Mouse (Mus musculus) MEL-GATA-1-ER (cell line): ENCODE data around the gene Copg1.

Source experiments
- DNase-seq: peaks from one replicate; pipeline ENCODE4 v3.0.0-alpha.2; 2012; ENCODE audit warnings: low read depth; ENCODE audit errors: extremely low read depth

Gene Copg1

DNA sequence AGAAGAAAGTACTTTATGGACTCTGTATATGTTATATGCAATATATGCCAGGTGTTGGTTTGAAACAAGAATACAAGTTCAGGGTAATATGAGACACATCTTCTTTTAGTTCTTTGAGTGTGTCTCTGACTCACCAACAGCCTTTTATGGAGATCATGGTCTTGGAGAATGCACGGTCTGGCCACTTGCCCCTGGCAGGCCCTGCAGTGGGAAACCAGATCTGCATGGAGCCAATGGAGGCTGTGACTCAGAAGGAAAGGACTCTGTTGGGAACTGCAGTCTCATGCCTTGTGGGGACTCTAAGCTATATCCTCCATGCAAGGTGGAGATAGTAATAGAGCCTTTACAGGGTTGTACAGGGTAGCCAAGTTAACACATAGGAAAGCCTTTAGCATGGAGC, 12.5 kb upstream of the Copg1 start:
- no peak for DNase-seq

DNA sequence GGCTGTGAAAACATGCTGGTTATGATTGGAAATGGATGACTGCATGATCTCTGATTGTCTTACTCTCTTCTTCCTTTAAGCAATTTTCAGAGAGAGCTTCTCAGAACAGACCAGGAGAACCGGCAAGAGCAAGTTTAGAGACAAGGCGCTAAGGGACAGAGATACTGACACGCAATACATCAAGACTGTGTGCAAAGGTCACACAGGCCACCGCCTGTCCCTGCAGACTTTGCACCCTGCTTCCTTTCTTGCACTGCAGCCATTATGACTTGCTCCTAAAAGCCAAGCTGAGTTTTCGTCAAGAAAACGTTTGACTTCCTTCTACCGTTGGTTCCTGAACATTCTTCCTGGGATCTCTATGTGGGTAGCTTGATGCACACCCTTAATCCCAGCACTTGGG, 12.1 kb upstream of the Copg1 start:
- DNase-seq = no peak

DNA sequence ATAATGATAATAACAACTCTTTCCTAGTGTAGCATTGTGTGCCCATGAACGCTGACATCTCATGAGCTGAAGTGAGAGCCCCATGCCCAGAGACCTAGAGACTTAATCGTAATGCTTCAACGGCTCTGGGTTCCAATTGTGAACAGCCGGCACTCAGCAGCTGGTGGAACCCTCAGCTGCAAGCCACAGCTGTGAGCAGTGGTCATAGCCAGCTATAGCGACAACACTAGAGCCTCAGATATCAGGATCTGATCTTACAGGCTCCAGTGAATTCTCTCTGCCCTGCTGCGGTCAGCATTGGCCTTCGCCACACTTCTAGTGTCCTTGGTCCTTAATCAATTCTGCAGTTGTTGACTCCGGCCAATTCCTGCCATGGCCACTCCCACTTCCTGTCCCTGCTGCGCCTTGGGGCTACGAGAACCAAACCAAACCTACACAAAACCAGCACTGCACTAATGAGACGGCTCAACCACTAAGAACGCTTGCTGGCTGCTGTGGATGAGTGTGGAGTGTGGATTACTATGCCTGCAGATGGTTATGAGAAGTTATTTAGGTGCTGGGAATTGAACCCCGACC, 11.5 kb upstream of the Copg1 start:
- no peak for DNase-seq

DNA sequence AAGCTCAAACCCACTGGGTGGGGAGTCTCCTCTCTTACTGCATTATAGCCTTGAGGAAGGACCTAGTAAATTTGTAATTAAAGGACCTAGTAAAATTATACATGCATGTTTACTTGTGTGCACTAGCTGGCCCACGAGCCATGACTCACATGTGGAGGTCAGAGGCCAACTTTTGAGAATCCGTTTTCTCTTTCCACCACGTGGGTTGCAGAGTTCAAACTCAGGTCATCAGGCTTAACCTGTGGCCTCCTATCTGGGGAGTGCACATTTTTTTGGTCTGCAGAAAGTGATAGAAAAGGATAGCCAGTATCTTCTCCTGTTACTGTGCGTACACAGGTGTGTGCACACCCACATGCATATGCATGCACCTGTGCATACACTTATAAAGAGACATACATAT, 8.6 kb upstream of the Copg1 start:
- DNase-seq = no peak

- DNase-seq = no peak
These were observed 8.0 kb upstream of the Copg1 start for GRCm38 (mm10) chr6:87879628-87880027.

- DNase-seq = no peak
These were observed 5.4 kb upstream of the Copg1 start for GRCm38 (mm10) chr6:87882221-87882620.

DNA sequence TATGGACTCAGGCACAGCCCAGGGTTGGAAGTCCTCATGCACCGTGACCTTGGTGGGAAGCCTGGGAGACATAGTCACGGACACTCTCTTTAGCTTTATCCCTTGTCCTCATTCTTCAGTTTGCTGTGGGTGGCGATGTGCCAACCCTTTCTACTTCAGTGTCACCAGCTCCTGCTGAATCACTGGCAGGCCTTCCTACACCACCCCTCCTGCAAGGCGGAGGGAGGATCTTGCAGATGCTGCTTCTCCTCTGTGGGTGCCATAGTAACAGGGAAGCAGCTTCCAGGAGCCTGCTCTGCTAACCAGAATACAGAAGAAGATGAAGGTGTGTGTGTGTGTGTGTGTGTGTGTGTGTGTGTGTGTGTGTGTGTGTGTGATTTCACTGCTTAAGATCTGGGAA, 4.8 kb upstream of the Copg1 start:
- no peak for DNase-seq

GRCm38 (mm10) chr6:87886721-87887120, 893 bp upstream of the Copg1 start:
- no peak for DNase-seq

DNA sequence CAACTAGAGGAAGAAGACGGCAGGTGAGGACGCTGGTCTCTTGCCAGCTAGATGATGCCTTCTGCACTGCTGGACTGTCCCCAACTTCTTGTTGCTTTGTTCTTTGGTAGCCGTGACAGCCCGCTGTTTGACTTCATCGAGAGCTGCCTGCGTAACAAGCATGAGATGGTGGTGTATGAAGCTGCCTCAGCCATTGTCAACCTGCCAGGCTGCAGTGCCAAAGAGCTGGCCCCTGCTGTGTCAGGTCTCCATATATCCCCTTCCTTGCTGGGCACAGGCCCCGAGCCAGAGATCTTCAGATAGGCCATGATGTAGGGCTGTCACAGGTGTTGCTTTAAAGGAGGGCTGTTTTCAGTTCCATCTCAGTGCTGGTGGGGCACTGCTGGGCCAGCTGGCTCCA, 6.3 kb downstream of the Copg1 start:
- no peak for DNase-seq

- no peak for DNase-seq
These were observed 10.4 kb downstream of the Copg1 start for GRCm38 (mm10) chr6:87898028-87898427.

DNA sequence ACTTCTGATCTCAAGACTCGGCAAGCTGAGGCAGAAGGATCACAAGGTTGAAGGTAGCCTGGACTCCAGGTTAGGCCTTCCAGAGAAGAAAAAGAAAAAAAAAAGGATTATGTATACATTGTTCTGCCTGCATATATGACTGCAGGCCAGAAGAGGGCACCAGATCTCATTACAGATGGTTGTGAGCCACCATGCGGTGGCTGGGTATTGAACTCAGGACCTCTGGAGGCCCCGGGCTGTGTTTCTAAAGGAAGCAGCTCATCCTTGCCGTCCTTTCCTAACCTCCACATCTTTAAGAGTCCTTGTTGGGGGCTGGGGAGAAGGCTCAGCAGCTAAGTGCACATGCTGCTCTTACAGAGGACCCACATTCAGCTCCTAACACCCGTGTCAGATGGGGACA, 19.0 kb downstream of the Copg1 start:
- DNase-seq = no peak

- no peak for DNase-seq
These were observed 21.6 kb downstream of the Copg1 start for GRCm38 (mm10) chr6:87909181-87909580.

DNA sequence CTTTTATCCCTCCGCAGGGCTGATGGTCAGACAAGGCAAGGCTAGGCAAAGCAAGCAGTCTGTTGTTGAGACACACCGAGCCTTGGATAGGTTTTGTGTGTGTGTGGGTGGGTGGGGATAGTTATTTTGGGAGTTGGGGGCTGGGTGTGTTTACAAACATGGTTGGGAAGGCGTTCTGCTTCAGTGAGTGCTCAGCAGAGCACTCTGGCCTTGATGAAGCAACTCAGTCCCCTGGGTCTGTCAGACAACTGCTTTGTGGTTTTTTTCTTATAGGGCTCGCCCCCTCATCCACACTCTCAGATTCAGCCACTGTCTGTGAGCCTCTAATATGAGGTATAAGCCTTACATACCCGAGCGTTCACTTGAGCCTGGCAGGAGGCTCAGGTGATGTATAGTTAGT, 23.9 kb downstream of the Copg1 start:
- DNase-seq = no peak

DNA sequence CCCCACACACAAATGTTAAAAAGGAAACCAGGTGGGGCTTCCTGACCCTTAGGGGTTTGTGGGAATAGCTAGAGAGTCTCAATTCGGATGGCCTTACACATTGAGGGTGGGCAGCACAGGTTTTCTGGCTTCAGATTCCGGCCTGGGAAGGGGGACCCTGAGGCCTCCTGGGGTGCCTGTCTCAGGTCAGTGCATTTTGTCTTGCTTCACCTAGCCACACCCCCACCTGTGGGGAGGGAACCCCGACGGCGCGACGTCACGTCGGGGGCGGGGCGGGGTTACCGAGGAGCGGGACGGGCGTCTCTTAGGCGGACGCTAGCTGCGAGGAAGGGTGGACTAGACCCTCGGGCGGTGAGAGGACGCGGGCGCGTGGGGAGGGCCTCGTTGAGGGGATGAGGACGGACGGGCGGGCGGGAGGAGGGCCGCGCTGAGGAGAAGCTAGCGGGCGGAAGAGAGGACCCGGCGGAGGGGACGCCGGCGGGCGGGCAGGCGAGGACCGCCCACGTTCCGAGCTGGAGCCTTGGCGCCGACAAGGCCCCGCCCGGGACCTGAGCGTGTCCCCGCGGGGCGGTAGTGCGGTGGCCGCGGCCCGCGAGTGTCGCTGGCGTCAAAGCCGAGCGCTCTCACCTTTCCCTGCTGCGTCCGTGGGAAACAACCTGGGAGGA, 26.2 kb downstream of the Copg1 start, which contains the start of gene Hmces:
Gene Hmces (plus strand): TSS at position 275 of the 665 bp plus-strand sequence.
- no peak for DNase-seq

- DNase-seq = no peak
These were observed 26.9 kb downstream of the Copg1 start for GRCm38 (mm10) chr6:87914326-87915102.

- peak; percentile 75 for DNase-seq
These were observed 28.3 kb downstream of the Copg1 start for GRCm38 (mm10) chr6:87915939-87916338.

DNA sequence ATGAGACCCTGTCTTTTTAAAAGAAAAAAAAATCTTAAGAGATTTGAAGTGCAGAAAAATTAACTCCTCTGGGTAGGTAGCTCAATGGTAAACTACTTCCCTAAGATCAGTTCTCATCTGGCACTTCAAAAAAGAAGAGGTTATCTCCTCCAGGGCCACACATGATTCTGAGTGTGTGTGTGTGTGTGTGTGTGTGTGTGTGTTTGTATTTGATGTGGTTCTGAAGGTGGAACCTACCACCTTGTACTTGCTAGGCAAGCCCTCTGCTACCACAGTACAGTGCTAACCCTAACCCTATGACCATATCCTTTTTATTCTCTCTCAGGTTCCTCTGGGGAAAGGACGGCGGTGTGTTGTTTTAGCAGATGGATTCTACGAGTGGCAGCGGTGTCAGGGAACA, 33.6 kb downstream of the Copg1 start:
- DNase-seq = no peak

GRCm38 (mm10) chr6:87923624-87924023, 36.0 kb downstream of the Copg1 start:
- peak; percentile 39 for DNase-seq

GRCm38 (mm10) chr6:87935037-87935436, 47.4 kb downstream of the Copg1 start:
- no peak for DNase-seq

GRCm38 (mm10) chr6:87937178-87937788, 49.7 kb downstream of the Copg1 start:
- no peak for DNase-seq

DNA sequence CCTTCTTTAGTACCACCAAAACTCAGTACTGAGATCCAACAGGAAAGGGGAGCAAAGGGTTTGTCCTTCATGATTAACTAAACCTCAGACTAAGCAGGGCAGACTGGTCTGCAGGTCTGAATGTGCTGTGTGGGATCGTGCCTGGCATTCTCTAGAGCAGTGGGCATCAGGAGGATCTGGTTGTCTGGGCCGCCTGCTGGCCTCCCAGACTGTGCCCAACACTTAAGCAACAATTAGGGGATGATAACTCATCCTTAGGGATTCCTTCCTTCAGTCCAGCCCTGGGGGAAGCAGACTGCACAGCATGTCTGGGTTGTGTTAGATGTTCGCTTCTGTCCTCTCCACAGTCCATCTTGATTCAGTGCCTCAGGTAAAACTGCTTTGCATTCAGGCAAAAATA, 51.3 kb downstream of the Copg1 start:
- no peak for DNase-seq

GRCm38 (mm10) chr6:87942179-87942578, 54.6 kb downstream of the Copg1 start:
- DNase-seq = no peak
